ENCODE assay signal across 8 mouse cellular contexts in the genomic region with DNA sequence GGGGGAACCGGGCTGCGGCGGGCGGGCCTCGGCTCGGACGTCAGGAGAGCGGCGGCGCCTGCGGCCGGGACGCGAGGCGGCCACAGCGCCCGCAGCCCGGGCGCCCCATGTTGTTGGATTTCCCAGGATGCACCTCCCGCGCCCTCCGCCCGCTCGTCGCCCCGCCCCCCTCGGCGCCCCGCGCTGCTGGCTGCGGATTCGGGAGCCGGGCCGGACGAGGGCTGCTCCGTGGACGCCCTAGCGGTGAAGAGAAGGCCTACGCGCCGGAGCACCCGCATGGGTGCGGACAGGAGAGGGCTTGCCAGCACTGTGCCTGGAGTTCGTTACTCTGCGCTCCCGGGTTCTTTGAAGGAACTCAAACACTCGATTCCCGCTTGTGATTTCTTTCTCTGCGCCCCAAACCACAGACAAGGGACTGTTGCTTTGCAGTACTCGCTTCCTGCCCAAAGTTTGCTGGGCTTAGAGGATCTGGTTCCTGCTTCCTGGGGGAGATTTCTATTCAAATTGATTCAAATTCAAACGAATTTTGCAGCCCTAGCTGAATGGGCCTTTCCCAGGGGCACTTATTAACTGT. TPM values are rescaled to one million over a fixed set of nuclear protein-coding genes. Genes with fewer than 3 reads are reported as not detected.
DNase-seq lines count a peak whose midpoint lies in the region; ATAC-seq and TF ChIP-seq lines count a peak whose summit lies in the region.

No protein-coding gene starts in this region.

- peak overlapping the region; percentile 89 for H3K4me3 ChIP-seq in lung, embryonic 14.5 days (ENCODE audit: low read depth, low read length)

- peak overlapping the region; percentile 66 for H3K4me2 ChIP-seq in lung, embryonic 14.5 days

- H3K4me1 ChIP-seq in lung, embryonic 14.5 days (ENCODE audit: insufficient read depth) = no peaks in the 10 kb centered on the region

- H3K36me3 ChIP-seq in lung, embryonic 14.5 days (ENCODE audit: insufficient read depth) = no peaks in the 10 kb centered on the region

- peak overlapping the region; percentile 99 for H3K9ac ChIP-seq in lung, embryonic 14.5 days

- H3K9me3 ChIP-seq in lung, embryonic 14.5 days (ENCODE audit: low read depth, low read length) = no peaks in the 10 kb centered on the region

- under 1% methylated on average over 51 of the region's 51 CpGs for WGBS in lung, embryonic 14.5 days

- peak overlapping the region; percentile 99 for H3K27ac ChIP-seq in lung, embryonic 14.5 days (ENCODE audit: low read depth)

- peak; percentile 70 for TF ChIP-seq CTCF in lung, embryonic 14.5 days (IDR thresholded peaks at IDR 0.05; ENCODE audit: low read depth)

- DNase-seq in MN1 (ENCODE audit: low spot score) = peak; percentile 93
- DNase-seq in cerebellum, adult 8-10 months = peak; percentile 90
- peak; percentile 89 for DNase-seq in forelimb bud, embryonic 11.5 days (ENCODE audit: low read depth, low spot score)
- peak; percentile 74 to 84 for DNase-seq in layer of hippocampus, adult 8-10 months (ENCODE audit: low spot score in 2 of 2)
- peak; percentile 95 for DNase-seq in lung, embryonic 14.5 days
- DNase-seq in testis, postnatal 14 days (ENCODE audit: low spot score) = peak; percentile 91

- H3K27me3 ChIP-seq in lung, embryonic 14.5 days (ENCODE audit: insufficient read depth, low read length) = no peaks in the 10 kb centered on the region

- ATAC-seq in hematopoietic stem cell, adult 5-6 weeks (replicated peaks in 1 of 2; ENCODE audit: insufficient read depth in 1 of 2, low FRiP score in 2 of 2, low TSS enrichment in 1 of 2, low read depth in 1 of 2, poor library complexity in 2 of 2, severe bottlenecking in 2 of 2) = peak; percentile 88 to 89
- ATAC-seq in lung, embryonic 14.5 days (ENCODE audit: insufficient read depth) = peak; percentile 97
- peak; percentile 83 for ATAC-seq in neutrophil, adult 5-6 weeks (ENCODE audit: extremely low read depth, insufficient number of reproducible peaks, low FRiP score, poor library complexity, severe bottlenecking)

RNA-seq across cellular contexts. Expression of a gene that starts 0.4 kb away (rescaled TPM):
- total RNA-seq in hematopoietic stem cell, adult 5-6 weeks (2017) = 13.9 and 22.3 TPM in 2 replicates
- total RNA-seq in layer of hippocampus, adult 8-10 months (2022) = 10 to 100 TPM; 10.3 to 12.0 (median 11.2) TPM
- polyA plus RNA-seq in lung, embryonic 14.5 days (2014; fragmentation: Nextera tagmentation; extraction: Ambion mirVana) = 18.0 and 18.6 TPM in 2 replicates
- total RNA-seq in neutrophil, adult 5-6 weeks (2017) = 5.3 and 5.6 TPM in 2 replicates

RNA-seq across cellular contexts. Expression of a gene that starts 32.7 kb away (rescaled TPM):
- total RNA-seq in hematopoietic stem cell, adult 5-6 weeks (2017) = 38.7 and 40.8 TPM in 2 replicates
- total RNA-seq in layer of hippocampus, adult 8-10 months (2022) = 1 to 10 TPM in 2 of 4 experiments, under 1 TPM in 2; 0.85 to 2.0 (median 1.2) TPM
- polyA plus RNA-seq in lung, embryonic 14.5 days (2014; fragmentation: Nextera tagmentation; extraction: Ambion mirVana) = 2.3 and 3.9 TPM in 2 replicates
- total RNA-seq in neutrophil, adult 5-6 weeks (2017) = 1.7 and 3.0 TPM in 2 replicates

RNA-seq across cellular contexts. Expression of a gene that starts 50.7 kb away (rescaled TPM):
- 18.7 and 23.0 TPM in 2 replicates for total RNA-seq in hematopoietic stem cell, adult 5-6 weeks (2017)
- 1 to 10 TPM in 1 of 4 experiments, not detected in 3; 1.4 TPM for total RNA-seq in layer of hippocampus, adult 8-10 months (2022)
- 5.7 and 5.8 TPM in 2 replicates for polyA plus RNA-seq in lung, embryonic 14.5 days (2014; fragmentation: Nextera tagmentation; extraction: Ambion mirVana)
- 4.8 TPM in 1 of 2 replicates, not detected in the other for total RNA-seq in neutrophil, adult 5-6 weeks (2017)

Comparison
In these comparisons a context has a peak if more than half of its experiments do, and no peak if none do; other contexts are left out.
1. Peak in every context shown above with its lines: DNase-seq, ATAC-seq, H3K4me3 ChIP-seq and H3K27ac ChIP-seq.